8 mouse cellular contexts compared by ENCODE assay signal in the genomic region with DNA sequence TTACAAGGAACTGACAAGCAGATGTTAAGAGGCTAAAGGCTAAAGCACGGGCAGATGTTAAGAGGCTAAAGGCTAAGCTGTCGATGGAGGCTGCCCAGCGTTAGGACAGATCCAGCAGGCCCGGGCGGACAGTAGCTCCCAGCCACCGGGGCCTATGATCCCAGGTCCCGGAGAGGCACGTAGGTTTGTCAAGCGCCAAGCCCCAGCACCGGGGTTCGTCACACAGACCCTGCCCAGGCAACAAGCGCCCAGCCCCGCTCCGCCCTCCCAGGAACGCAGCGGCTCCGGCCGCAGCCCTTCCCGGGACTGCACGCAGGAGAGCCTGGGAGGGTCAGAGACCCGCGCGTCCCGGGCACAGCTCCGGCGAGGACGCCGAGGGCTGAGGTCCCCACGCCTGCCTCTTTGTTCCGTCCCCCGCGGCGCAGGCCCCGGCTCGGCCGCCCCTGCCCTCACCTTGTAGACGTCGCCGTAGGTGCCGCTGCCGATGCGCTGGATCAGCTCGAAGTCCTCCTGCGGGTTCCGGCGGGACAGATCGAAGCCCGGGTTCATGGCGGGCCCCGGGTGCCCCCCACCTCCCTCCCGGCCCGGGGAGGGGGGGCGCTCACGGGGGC. TPM values are rescaled to one million over a fixed set of nuclear protein-coding genes. Genes with fewer than 3 reads are reported as not detected.
DNase-seq lines count a peak whose midpoint lies in the region; ATAC-seq lines count a peak whose summit lies in the region.

No protein-coding gene starts in this region.

- peak; percentile 67 for ATAC-seq in heart, embryonic 11.5 days (replicated peaks; ENCODE audit: insufficient number of reproducible peaks, low FRiP score, low TSS enrichment)
- peak; percentile 71 for ATAC-seq in kidney, embryonic 14.5 days (ENCODE audit: low FRiP score, low TSS enrichment)
- peak; percentile 14 for ATAC-seq in liver, embryonic 15.5 days (ENCODE audit: insufficient read depth)
- ATAC-seq in stomach, embryonic 16.5 days (ENCODE audit: insufficient read depth, low FRiP score): peak; percentile 50

- peaks cover 28% of the 10 kb centered on the region for H3K4me1 ChIP-seq in embryonic facial prominence, embryonic 10.5 days
- peaks cover 28% of the 10 kb centered on the region for H3K4me1 ChIP-seq in heart, embryonic 11.5 days (ENCODE audit: control insufficient read depth, insufficient read depth, low read length)
- H3K4me1 ChIP-seq in kidney, embryonic 14.5 days (ENCODE audit: control insufficient read depth, insufficient read depth, low read length): peaks cover 17% of the 10 kb centered on the region
- H3K4me1 ChIP-seq in liver, embryonic 15.5 days (replicated peaks): peaks cover 13% of the 10 kb centered on the region; the same call in 1 of the 2 replicates
- peaks cover 31% of the 10 kb centered on the region for H3K4me1 ChIP-seq in stomach, embryonic 16.5 days (ENCODE audit: control insufficient read depth, insufficient read depth, low read length)

- peak; percentile 61 for DNase-seq in 3T3-L1 (ENCODE audit: low read depth, low spot score)
- peak; percentile 80 for DNase-seq in adrenal gland, adult 2 months
- DNase-seq in embryonic facial prominence, embryonic 10.5 days (ENCODE audit: low spot score): peak; percentile 75
- DNase-seq in neural tube, embryonic 10.5 days (ENCODE audit: extremely low spot score, low spot score): peak; percentile 76

- H3K27me3 ChIP-seq in embryonic facial prominence, embryonic 10.5 days (replicated peaks; ENCODE audit: low read depth, poor library complexity, severe bottlenecking): no peaks in the 10 kb centered on the region
- no peaks in the 10 kb centered on the region for H3K27me3 ChIP-seq in heart, embryonic 11.5 days (ENCODE audit: control insufficient read depth, insufficient read depth, low read length)
- H3K27me3 ChIP-seq in kidney, embryonic 14.5 days (ENCODE audit: control insufficient read depth, insufficient read depth, low read length): no peaks in the 10 kb centered on the region
- peaks cover 25% of the 10 kb centered on the region for H3K27me3 ChIP-seq in liver, embryonic 15.5 days
- H3K27me3 ChIP-seq in stomach, embryonic 16.5 days (ENCODE audit: control insufficient read depth, insufficient read depth, low read length): no peaks in the 10 kb centered on the region

- peak overlapping the region; percentile 85 for H3K4me2 ChIP-seq in heart, embryonic 11.5 days
- peak overlapping the region; percentile 75 for H3K4me2 ChIP-seq in kidney, embryonic 14.5 days (replicated peaks; ENCODE audit: low read depth, low read length)
- H3K4me2 ChIP-seq in liver, embryonic 15.5 days: peak overlapping the region; percentile 81
- H3K4me2 ChIP-seq in stomach, embryonic 16.5 days (ENCODE audit: low read depth, low read length): peak overlapping the region; percentile 88

- WGBS in embryonic facial prominence, embryonic 10.5 days: under 1% methylated on average over 54 of the region's 54 CpGs
- under 1% methylated on average over 50 of the region's 54 CpGs for WGBS in heart, embryonic 11.5 days (ENCODE audit: insufficient replicate concordance)
- under 1% methylated on average over 17 of the region's 54 CpGs for WGBS in kidney, embryonic 14.5 days
- under 1% methylated on average over 53 of the region's 54 CpGs for WGBS in liver, embryonic 15.5 days (ENCODE audit: insufficient replicate concordance)
- under 1% methylated on average over 48 of the region's 54 CpGs for WGBS in stomach, embryonic 16.5 days

- H3K9ac ChIP-seq in heart, embryonic 11.5 days (ENCODE audit: low read depth, low read length): peak overlapping the region; percentile 88
- peak overlapping the region; percentile 97 for H3K9ac ChIP-seq in kidney, embryonic 14.5 days (ENCODE audit: low read depth, low read length)
- H3K9ac ChIP-seq in liver, embryonic 15.5 days: peak overlapping the region; percentile 61
- H3K9ac ChIP-seq in stomach, embryonic 16.5 days (ENCODE audit: low read length): peak overlapping the region; percentile 99

- H3K4me3 ChIP-seq in embryonic facial prominence, embryonic 10.5 days: peak overlapping the region; percentile 74
- H3K4me3 ChIP-seq in heart, embryonic 11.5 days (ENCODE audit: low read depth, low read length): peak overlapping the region; percentile 75
- H3K4me3 ChIP-seq in kidney, embryonic 14.5 days (ENCODE audit: low read length): peak overlapping the region; percentile 87
- H3K4me3 ChIP-seq in liver, embryonic 15.5 days (replicated peaks): peak overlapping the region; percentile 67
- H3K4me3 ChIP-seq in stomach, embryonic 16.5 days (replicated peaks; ENCODE audit: low read length): peak overlapping the region; percentile 96

- H3K27ac ChIP-seq in embryonic facial prominence, embryonic 10.5 days (replicated peaks): peak overlapping the region; percentile 98
- peak overlapping the region; percentile 98 for H3K27ac ChIP-seq in heart, embryonic 11.5 days (ENCODE audit: low read depth, low read length)
- H3K27ac ChIP-seq in kidney, embryonic 14.5 days (ENCODE audit: low read depth, low read length): peak overlapping the region; percentile 97
- H3K27ac ChIP-seq in liver, embryonic 15.5 days (replicated peaks): peak overlapping the region; percentile 83
- peak overlapping the region; percentile 100 for H3K27ac ChIP-seq in stomach, embryonic 16.5 days (ENCODE audit: low read length)

- H3K9me3 ChIP-seq in embryonic facial prominence, embryonic 10.5 days: 0 out of 2 replicates have a peak, but pooled peaks cover 2% of the 10 kb centered on the region
- H3K9me3 ChIP-seq in heart, embryonic 11.5 days (replicated peaks; ENCODE audit: control insufficient read depth, low read length): no peaks in the 10 kb centered on the region
- no peaks in the 10 kb centered on the region for H3K9me3 ChIP-seq in kidney, embryonic 14.5 days (ENCODE audit: control insufficient read depth, low read length)
- H3K9me3 ChIP-seq in liver, embryonic 15.5 days (replicated peaks): no peaks in the 10 kb centered on the region
- no peaks in the 10 kb centered on the region for H3K9me3 ChIP-seq in stomach, embryonic 16.5 days (replicated peaks; ENCODE audit: control insufficient read depth, low read length)

- peaks cover 8% of the 10 kb centered on the region for H3K36me3 ChIP-seq in embryonic facial prominence, embryonic 10.5 days (replicated peaks)
- H3K36me3 ChIP-seq in heart, embryonic 11.5 days (ENCODE audit: control insufficient read depth, insufficient read depth, low read length): no peaks in the 10 kb centered on the region
- no peaks in the 10 kb centered on the region for H3K36me3 ChIP-seq in kidney, embryonic 14.5 days (ENCODE audit: control insufficient read depth, insufficient read depth, low read length)
- 0 out of 2 replicates have a peak, but pooled peaks cover 3% of the 10 kb centered on the region for H3K36me3 ChIP-seq in liver, embryonic 15.5 days (replicated peaks)
- H3K36me3 ChIP-seq in stomach, embryonic 16.5 days (ENCODE audit: control insufficient read depth, insufficient read depth, low read length): peaks cover 5% of the 10 kb centered on the region; the same call in 1 of the 2 replicates

RNA-seq across cellular contexts. Expression of a gene that starts 0.8 kb away (rescaled TPM):
- total RNA-seq in adrenal gland, adult 2 months (2021): 10 to 100 TPM; 38.0 to 46.4 TPM
- polyA plus RNA-seq in adrenal gland, adult 2 months (2012; rRNA removed): 46.5 and 47.2 TPM in 2 replicates
- polyA plus RNA-seq in embryonic facial prominence, embryonic 10.5 days (2016; fragmentation: Nextera tagmentation; extraction: Ambion mirVana): 19.4 and 22.3 TPM in 2 replicates
- polyA plus RNA-seq in heart, embryonic 11.5 days (2014; fragmentation: Nextera tagmentation; extraction: Ambion mirVana): 20.4 and 22.0 TPM in 2 replicates
- 21.4 and 36.5 TPM in 2 replicates for polyA plus RNA-seq in kidney, embryonic 14.5 days (2014; fragmentation: Nextera tagmentation; extraction: Ambion mirVana)
- 4.1 TPM in 2 replicates for polyA plus RNA-seq in liver, embryonic 15.5 days (2015; fragmentation: Nextera tagmentation; extraction: Ambion mirVana)
- 20.0 and 21.5 TPM in 2 replicates for polyA plus RNA-seq in stomach, embryonic 16.5 days (2015; fragmentation: Nextera tagmentation; extraction: Ambion mirVana)

Comparison
In these comparisons a context has a peak if more than half of its experiments do, and no peak if none do; other contexts are left out.
1. Peak in every context shown above with its lines: DNase-seq, ATAC-seq, H3K4me3 ChIP-seq and H3K27ac ChIP-seq.
2. ATAC-seq: peak in every context shown above with its lines; median percentile 71 in kidney, embryonic 14.5 days; 67 in heart, embryonic 11.5 days; 50 in stomach, embryonic 16.5 days; 14 in liver, embryonic 15.5 days.